Mouse (Mus musculus) T-cell, adult 2 months (primary cell): Measurements from ENCODE around the gene Rnaseh2c.

Source experiments
- DNase-seq: peaks from one replicate; pipeline ENCODE4 v3.0.0; 2022; ENCODE audit warnings: low spot score

Rnaseh2c gene

GRCm38 (mm10) chr19:5575336-5575735 is 26.3 kb upstream of the Rnaseh2c start:
- no peak for DNase-seq

GRCm38 (mm10) chr19:5579971-5580370 is 21.7 kb upstream of the Rnaseh2c start:
- DNase-seq: no peak

- no peak for DNase-seq
Measured at GRCm38 (mm10) chr19:5580776-5581175, 20.9 kb upstream of the Rnaseh2c start.

GRCm38 (mm10) chr19:5581995-5582394 is 19.7 kb upstream of the Rnaseh2c start:
- DNase-seq: no peak

GRCm38 (mm10) chr19:5589159-5589558 is 12.5 kb upstream of the Rnaseh2c start:
- DNase-seq: no peak

- DNase-seq: no peak
Measured at GRCm38 (mm10) chr19:5591888-5592287, 9.8 kb upstream of the Rnaseh2c start.

GRCm38 (mm10) chr19:5599224-5599623 is 2.4 kb upstream of the Rnaseh2c start:
- no peak for DNase-seq

GRCm38 (mm10) chr19:5603664-5604063 is 2.0 kb downstream of the Rnaseh2c start:
- DNase-seq: no peak

GRCm38 (mm10) chr19:5605126-5605525 is 3.5 kb downstream of the Rnaseh2c start:
- no peak for DNase-seq

GRCm38 (mm10) chr19:5606196-5606595 is 4.5 kb downstream of the Rnaseh2c start:
- no peak for DNase-seq

GRCm38 (mm10) chr19:5607705-5608410 is 6.2 kb downstream of the Rnaseh2c start:
- no peak for DNase-seq

- DNase-seq: no peak
Measured at GRCm38 (mm10) chr19:5608707-5609106, 7.0 kb downstream of the Rnaseh2c start.

GRCm38 (mm10) chr19:5609171-5609546 is 7.5 kb downstream of the Rnaseh2c start:
- no peak for DNase-seq

GRCm38 (mm10) chr19:5609547-5610404 is 8.1 kb downstream of the Rnaseh2c start, which contains the start of gene Kat5:
Kat5 (minus strand) TSS chr19:5610237.
- DNase-seq: peak; percentile 92

- peak; percentile 44 for DNase-seq
Measured at GRCm38 (mm10) chr19:5611973-5612372, 10.3 kb downstream of the Rnaseh2c start.

GRCm38 (mm10) chr19:5612762-5613411 is 11.2 kb downstream of the Rnaseh2c start:
- DNase-seq: no peak

GRCm38 (mm10) chr19:5614953-5615352 is 13.3 kb downstream of the Rnaseh2c start:
- DNase-seq: no peak

- DNase-seq: no peak
Measured at GRCm38 (mm10) chr19:5620007-5620406, 18.3 kb downstream of the Rnaseh2c start.

GRCm38 (mm10) chr19:5621884-5622283 is 20.2 kb downstream of the Rnaseh2c start:
- no peak for DNase-seq

- DNase-seq: no peak
Measured at GRCm38 (mm10) chr19:5625311-5625710, 23.6 kb downstream of the Rnaseh2c start.

GRCm38 (mm10) chr19:5629907-5630306 is 28.2 kb downstream of the Rnaseh2c start:
- no peak for DNase-seq

GRCm38 (mm10) chr19:5632120-5632519 is 30.4 kb downstream of the Rnaseh2c start:
- DNase-seq: no peak
